In the genomic region with DNA sequence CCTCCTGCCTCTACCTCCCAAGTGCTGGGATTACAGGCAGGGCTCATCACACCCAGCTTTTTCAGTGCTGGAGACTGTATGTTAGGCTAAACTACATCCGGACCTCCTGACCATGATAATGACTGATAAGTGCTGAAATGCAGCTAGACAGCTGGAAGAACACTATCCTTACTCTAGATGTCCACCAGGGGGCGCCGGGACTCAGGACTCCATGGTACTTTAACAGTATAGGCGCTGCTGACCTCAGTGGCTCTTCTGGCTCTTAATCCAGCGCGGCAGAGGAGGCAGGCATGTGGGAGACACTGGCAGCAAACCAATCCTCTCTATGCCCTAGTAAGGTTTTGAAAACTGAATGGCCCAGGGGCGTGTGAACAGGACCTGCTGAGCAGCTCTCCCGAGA, we compare ENCODE assay signal across 8 mouse cellular contexts. TPM values are rescaled to one million over a fixed set of nuclear protein-coding genes. Genes with fewer than 3 reads are reported as not detected.
DNase-seq lines count a peak whose midpoint lies in the region; ATAC-seq lines count a peak whose summit lies in the region.

No protein-coding gene starts in this region.

- DNase-seq in adipocyte (ENCODE audit: low spot score) = peak; percentile 98
- peak; percentile 87 for DNase-seq in gastrocnemius, postnatal 10 days
- DNase-seq in intestine, embryonic 14.5 days (ENCODE audit: low spot score) = peak; percentile 91
- peak; percentile 87 to 88 for DNase-seq in left cerebral cortex, postnatal 14 days (ENCODE audit: low spot score in 2 of 2)
- DNase-seq in right cerebral cortex, postnatal 10 days (ENCODE audit: low spot score in 2 of 2) = peak; percentile 85 to 88
- peak; percentile 86 for DNase-seq in urinary bladder, postnatal 25 days (ENCODE audit: low spot score)

- intact Hi-C loops in left cerebral cortex, postnatal 14 days (cut with DNase I) = loop anchor here (2.0 kb wide), 1 partner anchor 50 kb away; no protein-coding TSS in a partner anchor

- H3K9ac ChIP-seq in intestine, embryonic 14.5 days (ENCODE audit: low read length) = no peak overlapping the region

- no peaks in the 10 kb centered on the region for H3K36me3 ChIP-seq in intestine, embryonic 14.5 days (ENCODE audit: control insufficient read depth, insufficient read depth, low read length)

- H3K4me2 ChIP-seq in intestine, embryonic 14.5 days (ENCODE audit: low read length) = no peak overlapping the region

- peak; percentile 92 for ATAC-seq in common myeloid progenitor, adult 5-6 weeks (replicated peaks; ENCODE audit: low read depth, poor library complexity, severe bottlenecking)
- peak; percentile 69; the same call in 1 of the 2 replicates for ATAC-seq in intestine, embryonic 14.5 days (replicated peaks; ENCODE audit: low FRiP score, low TSS enrichment, low read depth)
- ATAC-seq in megakaryocyte-erythroid progenitor cell, adult 5-6 weeks (replicated peaks; ENCODE audit: low FRiP score, low TSS enrichment, poor library complexity, severe bottlenecking) = peak; percentile 80

- H3K27ac ChIP-seq in intestine, embryonic 14.5 days (ENCODE audit: low read depth) = no peak overlapping the region

- no peaks in the 10 kb centered on the region for H3K9me3 ChIP-seq in intestine, embryonic 14.5 days (ENCODE audit: control insufficient read depth, low read length)

- H3K27me3 ChIP-seq in intestine, embryonic 14.5 days (replicated peaks; ENCODE audit: control insufficient read depth, insufficient read depth, low read length) = no peaks in the 10 kb centered on the region

- 9% methylated on average over 8 of the region's 8 CpGs for WGBS in intestine, embryonic 14.5 days

- no peak overlapping the region for H3K4me3 ChIP-seq in intestine, embryonic 14.5 days (ENCODE audit: low read depth, low read length)

- H3K4me1 ChIP-seq in intestine, embryonic 14.5 days (replicated peaks; ENCODE audit: control insufficient read depth, insufficient read depth, low read length) = peaks cover 4% of the 10 kb centered on the region; the same call in 1 of the 2 replicates

RNA-seq across cellular contexts. Expression of a gene that starts 5.2 kb away (rescaled TPM):
- 11.7 and 13.4 TPM in 2 replicates for total RNA-seq in common myeloid progenitor, adult 5-6 weeks (2017)
- 10 to 100 TPM; 51.6 to 82.2 TPM for total RNA-seq in gastrocnemius, postnatal 10 days (2021)
- polyA plus RNA-seq in intestine, embryonic 14.5 days (2014; fragmentation: Nextera tagmentation; extraction: Ambion mirVana) = 11.1 and 13.0 TPM in 2 replicates
- total RNA-seq in left cerebral cortex, postnatal 14 days (2021) = 100 to 1,000 TPM; 112 TPM
- 45.7 and 54.4 TPM in 2 replicates for total RNA-seq in megakaryocyte-erythroid progenitor cell, adult 5-6 weeks (2014; fragmentation: Nextera tagmentation)
- 27.7 and 28.6 TPM in 2 replicates for total RNA-seq in megakaryocyte-erythroid progenitor cell, adult 5-6 weeks (2017)

RNA-seq across cellular contexts. Expression of a gene that starts 29.8 kb away (rescaled TPM):
- 133 and 139 TPM in 2 replicates for total RNA-seq in common myeloid progenitor, adult 5-6 weeks (2017)
- 100 to 1,000 TPM; 160 to 197 TPM for total RNA-seq in gastrocnemius, postnatal 10 days (2021)
- polyA plus RNA-seq in intestine, embryonic 14.5 days (2014; fragmentation: Nextera tagmentation; extraction: Ambion mirVana) = 140 and 162 TPM in 2 replicates
- total RNA-seq in left cerebral cortex, postnatal 14 days (2021) = 10 to 100 TPM; 89.4 to 97.8 TPM
- total RNA-seq in megakaryocyte-erythroid progenitor cell, adult 5-6 weeks (2014; fragmentation: Nextera tagmentation) = 316 and 327 TPM in 2 replicates
- total RNA-seq in megakaryocyte-erythroid progenitor cell, adult 5-6 weeks (2017) = 261 and 333 TPM in 2 replicates
